Mouse (Mus musculus): ENCODE data around the gene Gjc2. TPM values are rescaled to one million over a fixed set of nuclear protein-coding genes. Genes with fewer than 3 reads are reported as not detected.

Gene Gjc2
- polyA plus RNA-seq, 1 experiment from 2014 or later: not detected

Other genes starting within 250 kb of the Gjc2 start
- 274 and 296 TPM in 2 replicates for gene Rnf187, start 244.3 kb downstream of the Gjc2 start, polyA plus RNA-seq (2016; fragmentation: Nextera tagmentation; extraction: Ambion mirVana)
- gene Hist3h2ba, start 234.3 kb downstream of the Gjc2 start, polyA plus RNA-seq (2016; fragmentation: Nextera tagmentation; extraction: Ambion mirVana): 34.1 and 69.6 TPM in 2 replicates
- 20.4 and 31.6 TPM in 2 replicates for gene Hist3h2a, start 228.5 kb downstream of the Gjc2 start, polyA plus RNA-seq (2016; fragmentation: Nextera tagmentation; extraction: Ambion mirVana)
- gene Trim17, start 228.5 kb downstream of the Gjc2 start, polyA plus RNA-seq (2016; fragmentation: Nextera tagmentation; extraction: Ambion mirVana): 0.25 and 0.26 TPM in 2 replicates
- gene Trim11, start 205.1 kb downstream of the Gjc2 start, polyA plus RNA-seq (2016; fragmentation: Nextera tagmentation; extraction: Ambion mirVana): 17.7 and 19.3 TPM in 2 replicates
- 0.01 TPM in 2 replicates for gene Obscn, start 46.8 kb downstream of the Gjc2 start, polyA plus RNA-seq (2016; fragmentation: Nextera tagmentation; extraction: Ambion mirVana)
- gene Iba57, start 19.5 kb downstream of the Gjc2 start, polyA plus RNA-seq (2016; fragmentation: Nextera tagmentation; extraction: Ambion mirVana): 5.2 and 5.4 TPM in 2 replicates
- gene Guk1, start 9.0 kb upstream of the Gjc2 start, polyA plus RNA-seq (2016; fragmentation: Nextera tagmentation; extraction: Ambion mirVana): 98.5 and 115 TPM in 2 replicates
- gene Mrpl55, start 19.3 kb upstream of the Gjc2 start, polyA plus RNA-seq (2016; fragmentation: Nextera tagmentation; extraction: Ambion mirVana): 116 and 131 TPM in 2 replicates
- gene 2310033P09Rik, start 25.1 kb upstream of the Gjc2 start, polyA plus RNA-seq (2016; fragmentation: Nextera tagmentation; extraction: Ambion mirVana): 46.8 and 52.2 TPM in 2 replicates
- 633 and 659 TPM in 2 replicates for gene Arf1, start 45.1 kb upstream of the Gjc2 start, polyA plus RNA-seq (2016; fragmentation: Nextera tagmentation; extraction: Ambion mirVana)
- gene Wnt3a, start 107.5 kb upstream of the Gjc2 start, polyA plus RNA-seq (2016; fragmentation: Nextera tagmentation; extraction: Ambion mirVana): 5.3 and 8.7 TPM in 2 replicates
- 7.8 and 9.7 TPM in 2 replicates for gene Wnt9a, start 123.7 kb upstream of the Gjc2 start, polyA plus RNA-seq (2016; fragmentation: Nextera tagmentation; extraction: Ambion mirVana)
- gene Prss38, start 192.4 kb upstream of the Gjc2 start, polyA plus RNA-seq (2016; fragmentation: Nextera tagmentation; extraction: Ambion mirVana): not detected in 2 replicates

Measured in midbrain, embryonic 10.5 days (tissue).